Mouse (Mus musculus): ENCODE measurements around the gene Sp100. TPM values are rescaled to one million over a fixed set of nuclear protein-coding genes. Genes with fewer than 3 reads are reported as not detected.
A peak's percentile ranks its signal among the peaks of the same experiment; 100 is the strongest.

Gene Sp100
- total RNA-seq, 1 experiment from 2014 or later, result 116 TPM

- ATAC-seq (replicated peaks; ENCODE audit: low read depth, poor library complexity, severe bottlenecking), result no peak
These were observed 93.2 kb downstream of the Sp100 start for GRCm38 (mm10) chr1:85742916-85743505.

DNA sequence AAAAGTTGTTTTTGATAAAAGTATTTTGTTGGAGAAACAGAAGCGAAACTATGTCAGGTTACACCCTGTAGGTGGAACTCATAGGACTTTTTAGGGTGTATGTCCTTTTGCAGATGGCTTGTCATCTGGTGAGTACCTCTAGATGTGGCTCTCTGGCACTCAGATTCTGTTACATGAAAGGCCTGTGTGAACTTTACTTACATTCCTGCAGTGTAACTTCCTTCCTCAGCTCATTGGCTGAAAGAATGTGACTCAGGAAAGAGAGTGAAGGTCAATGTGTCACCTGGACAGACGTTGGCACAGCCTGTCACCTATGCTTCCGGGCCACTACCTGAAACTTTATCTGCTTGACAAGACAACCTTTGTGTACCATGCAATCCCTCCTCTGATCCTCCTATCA is 94.8 kb downstream of the Sp100 start:
- no peak for ATAC-seq (replicated peaks; ENCODE audit: low read depth, poor library complexity, severe bottlenecking)

DNA sequence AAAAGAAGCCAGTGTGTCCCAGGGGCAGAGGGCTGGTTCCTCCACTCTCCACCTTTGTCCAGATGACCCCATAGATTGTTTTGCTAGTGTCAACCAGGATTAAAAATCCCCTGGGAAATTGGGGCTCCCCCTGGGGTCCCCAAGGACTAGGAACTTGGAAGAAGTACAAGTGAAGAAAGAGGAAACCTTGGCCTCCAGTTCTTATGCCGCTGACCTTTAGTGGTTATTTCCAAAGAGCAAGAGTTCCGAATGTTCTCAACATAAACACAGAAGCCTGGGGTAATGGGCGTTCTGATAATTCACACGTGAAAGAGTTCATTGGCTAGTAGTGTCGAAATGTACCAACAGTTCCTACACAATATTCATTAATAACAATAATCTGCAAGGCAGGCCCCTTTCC is 96.7 kb downstream of the Sp100 start:
- ATAC-seq (replicated peaks; ENCODE audit: low read depth, poor library complexity, severe bottlenecking), result no peak

GRCm38 (mm10) chr1:85749829-85750228 is 100.0 kb downstream of the Sp100 start:
- no peak for ATAC-seq (replicated peaks; ENCODE audit: low read depth, poor library complexity, severe bottlenecking)

DNA sequence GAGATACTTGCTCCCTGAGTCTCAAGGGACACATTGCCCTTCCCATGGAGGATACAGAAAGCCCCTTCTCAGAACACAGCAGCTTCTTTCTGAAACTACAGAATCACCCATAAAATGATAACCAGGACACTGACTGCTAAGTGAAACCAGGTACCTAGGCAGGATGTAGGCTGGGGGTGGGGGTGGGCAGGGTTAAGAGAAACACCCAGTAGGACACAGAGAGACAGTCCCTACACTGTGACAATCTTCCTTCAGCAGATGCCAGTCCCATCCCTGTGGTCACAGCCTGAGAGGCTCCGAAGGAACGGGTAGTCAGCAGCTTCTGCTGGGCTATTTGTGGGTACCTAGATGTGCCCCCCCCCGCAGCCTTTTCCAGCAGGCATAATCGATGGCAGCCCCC is 100.9 kb downstream of the Sp100 start:
- no peak; the same call in 1 of the 2 replicates for ATAC-seq (replicated peaks; ENCODE audit: low read depth, poor library complexity, severe bottlenecking)

DNA sequence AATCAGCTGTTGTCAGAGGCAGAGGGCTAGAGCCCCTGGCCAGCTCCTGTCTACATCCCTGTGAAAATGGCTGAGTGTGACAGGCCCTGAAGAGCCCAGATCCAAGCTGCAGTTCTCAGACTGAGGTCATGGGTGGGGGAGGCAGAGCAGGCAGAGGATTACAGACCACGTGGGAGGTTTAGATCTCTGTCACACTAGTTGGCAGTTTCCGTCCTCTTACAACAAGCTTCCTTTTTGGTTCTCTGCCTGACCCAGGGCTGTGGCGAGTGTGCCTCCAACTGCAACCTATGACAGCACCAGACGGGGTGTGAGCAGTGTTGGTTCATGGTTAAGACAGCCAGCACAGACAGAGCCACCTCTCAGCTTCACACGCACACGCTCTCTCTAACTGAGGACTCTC is 101.7 kb downstream of the Sp100 start:
- ATAC-seq (replicated peaks; ENCODE audit: low read depth, poor library complexity, severe bottlenecking), result peak; percentile 89

DNA sequence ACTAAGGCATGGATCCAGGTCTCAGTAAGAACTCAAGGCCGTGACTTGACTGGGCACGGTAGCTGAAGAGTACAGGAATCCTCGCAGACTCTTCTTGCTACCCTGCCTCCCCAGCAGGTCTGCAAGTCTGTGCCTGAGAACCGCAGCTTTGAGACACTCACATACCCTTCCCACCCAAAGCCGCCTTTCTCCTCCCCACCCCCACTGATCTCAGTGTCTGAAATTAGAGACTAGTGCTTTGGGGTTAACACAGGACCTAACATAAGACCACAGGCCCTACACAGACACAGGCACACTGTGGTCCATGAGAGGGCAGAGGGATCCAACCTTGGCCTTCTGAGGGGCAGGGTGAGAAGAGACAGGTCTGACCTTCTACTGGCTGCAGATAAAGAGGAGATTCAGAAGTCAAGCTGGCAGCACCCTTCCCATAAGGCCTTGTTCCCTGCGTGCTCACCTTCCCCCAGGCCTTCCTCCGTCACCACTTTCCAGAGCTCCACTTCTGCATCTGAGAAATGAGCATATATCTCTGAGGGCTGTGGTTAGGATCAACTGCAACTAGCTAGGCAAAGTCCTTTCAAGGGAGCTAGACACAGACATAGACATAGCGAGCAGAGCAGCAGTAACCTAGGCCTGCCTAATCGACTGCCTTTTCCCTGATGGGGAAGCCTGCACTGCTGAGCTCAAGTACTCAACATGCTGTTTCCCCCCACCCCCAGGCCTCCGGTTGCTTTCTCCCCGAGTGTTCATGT is 102.3 kb downstream of the Sp100 start:
- peak; percentile 52 for ATAC-seq (replicated peaks; ENCODE audit: low read depth, poor library complexity, severe bottlenecking)

DNA sequence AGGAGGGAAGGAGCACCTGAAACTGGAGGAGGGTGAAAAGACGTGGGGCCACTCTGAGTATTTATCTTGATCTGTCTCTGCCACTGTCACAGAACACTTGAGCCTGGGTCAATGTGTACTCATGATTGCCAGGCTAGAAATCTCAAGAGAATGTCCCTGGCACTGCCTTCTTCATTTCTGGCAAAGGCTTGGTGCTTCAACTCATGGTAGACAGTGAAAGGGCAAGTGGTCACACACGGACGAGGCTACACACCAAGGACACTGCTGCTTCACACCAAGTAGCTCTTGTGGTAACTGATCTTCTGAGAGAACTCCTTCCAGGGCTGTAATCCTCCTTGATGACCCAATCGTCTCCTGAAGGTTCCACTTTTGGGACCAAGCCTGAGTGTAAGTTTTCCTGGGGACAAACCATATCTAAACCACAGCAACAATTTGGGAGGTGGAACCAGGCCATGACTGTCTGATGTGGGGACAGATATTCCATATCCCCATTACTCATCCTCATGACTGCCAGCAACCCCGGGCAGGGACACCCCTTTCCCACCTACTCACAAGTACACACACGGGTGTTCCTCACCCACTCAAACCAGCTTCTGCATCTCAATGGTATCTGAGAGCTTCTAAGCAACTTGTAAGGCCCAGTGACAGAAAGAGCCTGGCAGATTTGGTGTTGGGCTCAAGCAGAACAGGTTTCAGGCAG is 107.9 kb downstream of the Sp100 start:
- no peak for ATAC-seq (replicated peaks; ENCODE audit: low read depth, poor library complexity, severe bottlenecking)

GRCm38 (mm10) chr1:85758231-85758968 is 108.6 kb downstream of the Sp100 start:
- peak; percentile 82 for ATAC-seq (replicated peaks; ENCODE audit: low read depth, poor library complexity, severe bottlenecking)

DNA sequence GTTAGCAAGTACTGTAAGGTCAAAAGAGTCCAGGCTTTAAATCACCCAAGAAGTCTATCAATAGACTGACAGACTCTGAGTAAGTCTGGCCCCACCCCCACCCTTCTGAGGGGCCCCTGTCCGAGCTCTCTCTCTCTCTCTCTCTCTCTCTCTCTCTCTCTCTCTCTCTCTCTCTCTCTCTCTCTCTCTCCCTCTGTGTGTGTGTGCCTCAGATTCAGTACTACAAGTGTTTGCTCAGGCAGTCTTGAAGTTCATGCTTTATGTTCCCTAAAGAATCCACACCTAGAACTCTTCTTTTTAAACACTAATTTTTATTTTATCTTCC is 109.1 kb downstream of the Sp100 start:
- no peak for ATAC-seq (replicated peaks; ENCODE audit: low read depth, poor library complexity, severe bottlenecking)

Other genes starting within 250 kb of the Sp100 start
- gene G530012D18Rik, start 74.3 kb upstream of the Sp100 start, total RNA-seq (2017), result 4.9 TPM in 1 of 2 replicates, not detected in the other
- 116 and 120 TPM in 2 replicates for gene Sp110, start 51.2 kb upstream of the Sp100 start, total RNA-seq (2017)
- gene Sp140, start 49.6 kb upstream of the Sp100 start, total RNA-seq (2017), result 62.0 and 62.2 TPM in 2 replicates
- gene A630001G21Rik, start 128.7 kb downstream of the Sp100 start, total RNA-seq (2017), result 46.6 and 54.3 TPM in 2 replicates
- gene Cab39, start 143.5 kb downstream of the Sp100 start, total RNA-seq (2017), result 102 and 110 TPM in 2 replicates
- 41.7 and 51.8 TPM in 2 replicates for gene Itm2c, start 244.3 kb downstream of the Sp100 start, total RNA-seq (2017)

Measured in common myeloid progenitor, adult 5-6 weeks (primary cell).